Mouse (Mus musculus) erythroblast, embryonic 14.5 days (primary cell): ENCODE data around the gene Iars.

Experiments used
- GATA1 ChIP-seq: IDR thresholded peaks from 2 replicates; pipeline ENCODE4 v1.6.1; 2012; ENCODE audit warnings: low read length, inconsistent platforms, mixed read lengths
- TAL1 ChIP-seq: IDR thresholded peaks from 3 replicates; pipeline ENCODE4 v1.6.1; 2012; ENCODE audit warnings: low read length, inconsistent platforms, mixed read lengths

- no peak for TF ChIP-seq GATA1
- TF ChIP-seq TAL1: no peak
Measured at GRCm38 (mm10) chr13:49706032-49706690, 24.3 kb downstream of the Iars start.
